Mouse (Mus musculus): Measurements from ENCODE around the gene Fam53b. TPM values are rescaled to one million over a fixed set of nuclear protein-coding genes. Genes with fewer than 3 reads are reported as not detected.

Gene Fam53b
- polyA plus RNA-seq, 1 experiment from 2014 or later: 31.1 TPM

GRCm38 (mm10) chr7:132809721-132810120, 4.0 kb downstream of the Fam53b start:
- Histone ChIP-seq H3K36me3 (ENCODE audit: poor library complexity, severe bottlenecking) (no peaks in the 10 kb centered on the region), H3K9me3 (replicated peaks) (no peaks in the 10 kb centered on the region), H3K4me2 (peak overlapping the region; percentile 72), H3K4me1 (peaks cover 82% of the 10 kb centered on the region), H3K27me3 (no peaks in the 10 kb centered on the region), H3K27ac (peak overlapping the region; percentile 92), H3K4me3 (peak overlapping the region; percentile 9), H3K9ac (peak overlapping the region; percentile 57)
- ATAC-seq: no peak
- 13% methylated on average over 6 of the region's 6 CpGs for WGBS

- 1% methylated on average over 20 of the region's 20 CpGs for WGBS
- H3K4me2 ChIP-seq: peak overlapping the region; percentile 72
- H3K9ac ChIP-seq: peak overlapping the region; percentile 57
- H3K27ac ChIP-seq: peak overlapping the region; percentile 92
- H3K4me3 ChIP-seq: peak overlapping the region; percentile 7
- no peaks in the 10 kb centered on the region for H3K36me3 ChIP-seq (ENCODE audit: poor library complexity, severe bottlenecking)
- H3K9me3 ChIP-seq (replicated peaks): no peaks in the 10 kb centered on the region
- no peaks in the 10 kb centered on the region for H3K27me3 ChIP-seq
- H3K4me1 ChIP-seq: peaks cover 81% of the 10 kb centered on the region
- peak; percentile 30; the same call in 1 of the 2 replicates for ATAC-seq
Measured at GRCm38 (mm10) chr7:132808841-132809682, 4.6 kb downstream of the Fam53b start.

DNA sequence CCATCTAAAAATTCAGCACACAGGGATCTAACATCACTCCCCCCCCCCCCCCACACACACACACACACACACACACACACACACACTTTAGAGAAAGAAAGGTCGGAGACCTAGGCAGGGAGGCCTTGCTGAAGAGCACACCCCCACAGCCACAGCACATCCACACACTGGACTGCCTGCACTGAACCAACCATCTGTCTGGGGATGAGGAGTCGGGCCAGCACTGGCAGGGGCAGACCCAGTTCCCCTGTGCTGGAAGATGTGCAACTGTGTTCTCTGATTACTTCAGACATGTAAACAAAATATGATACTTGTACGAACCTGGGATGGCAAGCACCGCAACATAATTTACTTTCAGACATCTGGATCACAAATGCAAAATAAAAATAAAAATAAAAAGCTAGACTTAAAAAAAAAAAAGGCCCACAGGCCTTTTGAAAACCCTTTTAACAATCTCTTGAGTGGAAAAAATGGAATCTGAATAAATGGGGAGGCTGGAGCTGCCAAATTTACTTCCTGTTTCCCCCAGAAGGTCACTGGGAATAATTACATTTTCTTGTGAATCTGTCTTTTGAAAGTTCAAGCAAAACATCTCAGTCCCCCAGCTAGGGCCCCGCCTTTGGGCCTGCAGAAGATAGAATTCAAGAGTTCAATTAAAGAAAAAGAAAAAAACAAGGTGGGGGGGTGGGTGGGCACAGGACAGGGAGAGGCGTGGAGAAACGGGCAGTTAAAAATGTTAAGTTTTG, 5.5 kb downstream of the Fam53b start:
- H3K36me3 ChIP-seq (ENCODE audit: poor library complexity, severe bottlenecking): no peaks in the 10 kb centered on the region
- ATAC-seq: no peak
- no peak overlapping the region for H3K9ac ChIP-seq
- H3K4me1 ChIP-seq: peaks cover 86% of the 10 kb centered on the region
- H3K27me3 ChIP-seq: no peaks in the 10 kb centered on the region
- H3K4me3 ChIP-seq: no peak overlapping the region
- WGBS: 33% methylated on average over 7 of the region's 7 CpGs
- H3K27ac ChIP-seq: peak overlapping the region; percentile 92
- H3K4me2 ChIP-seq: peak overlapping the region; percentile 72
- no peaks in the 10 kb centered on the region for H3K9me3 ChIP-seq (replicated peaks)

- peak overlapping the region; percentile 6 for H3K9ac ChIP-seq
- H3K27me3 ChIP-seq: no peaks in the 10 kb centered on the region
- H3K4me2 ChIP-seq: peak overlapping the region; percentile 33; the same call in 1 of the 2 replicates
- 44% methylated on average over 13 of the region's 13 CpGs for WGBS
- peaks cover 90% of the 10 kb centered on the region for H3K4me1 ChIP-seq
- no peak overlapping the region for H3K4me3 ChIP-seq
- 0 out of 2 replicates have a peak, but pooled peaks cover 1% of the 10 kb centered on the region for H3K36me3 ChIP-seq (ENCODE audit: poor library complexity, severe bottlenecking)
- no peaks in the 10 kb centered on the region for H3K9me3 ChIP-seq (replicated peaks)
- ATAC-seq: no peak
- peak overlapping the region; percentile 92 for H3K27ac ChIP-seq
Measured at GRCm38 (mm10) chr7:132806926-132807857, 6.5 kb downstream of the Fam53b start.

GRCm38 (mm10) chr7:132806286-132806685, 7.4 kb downstream of the Fam53b start:
- Histone ChIP-seq H3K4me3 (no peak overlapping the region), H3K27ac (peak overlapping the region; percentile 60; the same call in 1 of the 2 replicates), H3K4me2 (no peak overlapping the region), H3K9me3 (replicated peaks) (no peaks in the 10 kb centered on the region), H3K4me1 (peaks cover 86% of the 10 kb centered on the region), H3K27me3 (no peaks in the 10 kb centered on the region), H3K36me3 (ENCODE audit: poor library complexity, severe bottlenecking) (peaks cover 6% of the 10 kb centered on the region; the same call in 1 of the 2 replicates), H3K9ac (peak overlapping the region; percentile 1; the same call in 1 of the 2 replicates)
- WGBS: 50% methylated on average over 5 of the region's 5 CpGs
- ATAC-seq: no peak

DNA sequence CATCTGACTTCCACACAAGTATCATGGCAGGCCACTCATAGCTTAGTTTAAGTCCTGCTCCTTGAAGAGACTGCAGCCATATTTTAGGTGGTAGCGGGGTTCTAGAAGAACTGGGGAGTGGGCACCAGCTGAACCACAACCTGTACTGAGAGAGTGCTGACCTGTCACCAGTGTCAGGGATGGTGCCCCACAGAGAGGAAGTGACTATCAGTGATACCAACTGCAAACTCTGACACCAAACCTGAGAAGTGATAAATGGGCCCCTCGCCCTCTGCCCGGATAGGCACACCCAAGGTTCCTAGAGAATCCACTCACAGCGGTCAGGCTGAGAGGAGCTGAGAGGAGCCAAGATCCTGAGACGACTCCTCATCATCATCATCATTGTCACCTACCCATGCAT, 8.7 kb downstream of the Fam53b start:
- H3K4me1 ChIP-seq: peaks cover 74% of the 10 kb centered on the region
- no peaks in the 10 kb centered on the region for H3K27me3 ChIP-seq
- H3K9me3 ChIP-seq (replicated peaks): no peaks in the 10 kb centered on the region
- no peak overlapping the region for H3K27ac ChIP-seq
- 93% methylated on average over 5 of the region's 5 CpGs for WGBS
- no peak overlapping the region for H3K4me3 ChIP-seq
- no peak overlapping the region for H3K4me2 ChIP-seq
- no peak for ATAC-seq
- no peak overlapping the region for H3K9ac ChIP-seq
- H3K36me3 ChIP-seq (ENCODE audit: poor library complexity, severe bottlenecking): peaks cover 8% of the 10 kb centered on the region; the same call in 1 of the 2 replicates

DNA sequence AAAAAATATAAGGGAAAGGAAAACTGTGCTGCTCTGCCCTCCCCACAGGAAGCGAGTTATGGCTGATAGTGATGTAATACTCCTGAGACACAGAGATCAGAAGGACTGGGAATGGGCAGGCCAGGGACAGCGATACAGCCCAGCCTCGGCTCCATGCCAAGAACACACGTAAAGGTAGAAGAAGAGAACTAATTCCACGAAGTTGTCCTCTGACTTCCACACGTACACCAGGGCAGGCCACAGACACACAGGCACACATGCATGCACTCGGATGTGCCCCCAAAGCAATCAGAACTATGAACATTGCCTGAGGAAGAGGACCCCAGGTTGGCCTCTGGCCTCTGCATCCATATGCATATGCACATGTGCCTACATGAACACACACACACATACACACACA, 9.2 kb downstream of the Fam53b start:
- Histone ChIP-seq H3K36me3 (ENCODE audit: poor library complexity, severe bottlenecking) (peaks cover 10% of the 10 kb centered on the region; the same call in 1 of the 2 replicates), H3K9ac (no peak overlapping the region), H3K9me3 (replicated peaks) (no peaks in the 10 kb centered on the region), H3K4me1 (peaks cover 69% of the 10 kb centered on the region), H3K4me3 (no peak overlapping the region), H3K27ac (no peak overlapping the region), H3K4me2 (no peak overlapping the region), H3K27me3 (no peaks in the 10 kb centered on the region)
- WGBS: 86% methylated on average over 7 of the region's 7 CpGs
- ATAC-seq: no peak

GRCm38 (mm10) chr7:132803962-132804361, 9.7 kb downstream of the Fam53b start:
- peaks cover 64% of the 10 kb centered on the region for H3K4me1 ChIP-seq
- H3K27ac ChIP-seq: no peak overlapping the region; the same call in 1 of the 2 replicates
- H3K4me2 ChIP-seq: no peak overlapping the region
- H3K9me3 ChIP-seq (replicated peaks): no peaks in the 10 kb centered on the region
- ATAC-seq: no peak
- no peak overlapping the region for H3K9ac ChIP-seq
- no peak overlapping the region for H3K4me3 ChIP-seq
- peaks cover 10% of the 10 kb centered on the region; the same call in 1 of the 2 replicates for H3K36me3 ChIP-seq (ENCODE audit: poor library complexity, severe bottlenecking)
- no peaks in the 10 kb centered on the region for H3K27me3 ChIP-seq
- WGBS: 78% methylated on average over 3 of the region's 3 CpGs

DNA sequence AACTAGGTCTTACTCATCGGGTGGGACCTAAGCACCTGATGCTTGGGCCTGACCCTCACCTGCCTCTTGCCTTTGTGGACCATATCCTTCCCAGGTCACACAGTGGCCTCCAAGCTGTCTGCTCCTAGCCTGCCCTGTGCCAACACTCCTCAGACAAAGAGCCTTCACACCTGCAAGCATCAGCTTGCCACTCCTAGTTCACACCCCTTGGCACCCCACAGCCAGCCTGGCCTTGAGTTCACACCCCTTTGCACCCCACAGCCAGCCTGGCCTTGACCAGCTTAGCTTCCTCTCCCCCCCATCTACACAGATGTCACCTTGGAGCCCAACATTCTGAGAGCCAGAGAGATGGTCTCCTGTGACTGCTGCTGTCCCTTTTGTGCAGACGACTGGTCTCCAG, 10.3 kb downstream of the Fam53b start:
- H3K9me3 ChIP-seq (replicated peaks): no peaks in the 10 kb centered on the region
- no peak overlapping the region; the same call in 1 of the 2 replicates for H3K27ac ChIP-seq
- no peaks in the 10 kb centered on the region for H3K27me3 ChIP-seq
- peaks cover 13% of the 10 kb centered on the region; the same call in 1 of the 2 replicates for H3K36me3 ChIP-seq (ENCODE audit: poor library complexity, severe bottlenecking)
- no peak overlapping the region for H3K4me2 ChIP-seq
- 94% methylated on average over 2 of the region's 2 CpGs for WGBS
- H3K4me3 ChIP-seq: no peak overlapping the region
- H3K9ac ChIP-seq: no peak overlapping the region
- ATAC-seq: no peak
- H3K4me1 ChIP-seq: peaks cover 57% of the 10 kb centered on the region

GRCm38 (mm10) chr7:132802691-132803090, 11.0 kb downstream of the Fam53b start:
- Histone ChIP-seq H3K4me1 (peaks cover 51% of the 10 kb centered on the region), H3K9ac (no peak overlapping the region), H3K4me2 (no peak overlapping the region), H3K27ac (no peak overlapping the region), H3K9me3 (replicated peaks) (no peaks in the 10 kb centered on the region), H3K36me3 (ENCODE audit: poor library complexity, severe bottlenecking) (peaks cover 13% of the 10 kb centered on the region; the same call in 1 of the 2 replicates), H3K27me3 (no peaks in the 10 kb centered on the region), H3K4me3 (no peak overlapping the region)
- ATAC-seq: no peak
- WGBS: 90% methylated on average over 11 of the region's 11 CpGs

DNA sequence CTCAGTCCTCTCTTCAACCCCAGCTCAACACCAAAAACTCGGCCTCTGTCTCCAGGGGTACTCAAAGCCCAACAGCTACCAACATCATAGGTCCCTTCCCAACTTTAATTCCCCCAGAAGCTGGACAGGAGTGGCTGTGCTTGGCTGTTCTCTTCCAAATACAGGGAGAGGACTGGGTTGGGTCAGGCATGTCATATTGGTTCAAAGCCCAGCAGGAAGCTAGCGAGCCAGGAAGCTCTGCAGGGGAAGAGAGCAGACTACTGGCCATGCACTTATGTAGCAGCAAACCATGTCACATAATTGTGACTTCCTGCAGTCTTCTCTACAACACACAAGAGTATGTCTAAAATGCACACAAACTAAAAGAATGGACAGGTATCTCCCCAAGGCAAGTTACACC, 11.6 kb downstream of the Fam53b start:
- Histone ChIP-seq H3K9ac (no peak overlapping the region), H3K36me3 (ENCODE audit: poor library complexity, severe bottlenecking) (peaks cover 13% of the 10 kb centered on the region; the same call in 1 of the 2 replicates), H3K4me2 (no peak overlapping the region), H3K27me3 (no peaks in the 10 kb centered on the region), H3K4me3 (no peak overlapping the region), H3K27ac (no peak overlapping the region), H3K4me1 (peaks cover 45% of the 10 kb centered on the region), H3K9me3 (replicated peaks) (no peaks in the 10 kb centered on the region)
- no peak for ATAC-seq
- 83% methylated on average over 2 of the region's 2 CpGs for WGBS

All from forebrain, embryonic 13.5 days (tissue).